Mouse (Mus musculus): ENCODE results near the gene Phrf1.
A peak's percentile ranks its signal among the peaks of the same experiment; 100 is the strongest.

Phrf1 gene

DNA sequence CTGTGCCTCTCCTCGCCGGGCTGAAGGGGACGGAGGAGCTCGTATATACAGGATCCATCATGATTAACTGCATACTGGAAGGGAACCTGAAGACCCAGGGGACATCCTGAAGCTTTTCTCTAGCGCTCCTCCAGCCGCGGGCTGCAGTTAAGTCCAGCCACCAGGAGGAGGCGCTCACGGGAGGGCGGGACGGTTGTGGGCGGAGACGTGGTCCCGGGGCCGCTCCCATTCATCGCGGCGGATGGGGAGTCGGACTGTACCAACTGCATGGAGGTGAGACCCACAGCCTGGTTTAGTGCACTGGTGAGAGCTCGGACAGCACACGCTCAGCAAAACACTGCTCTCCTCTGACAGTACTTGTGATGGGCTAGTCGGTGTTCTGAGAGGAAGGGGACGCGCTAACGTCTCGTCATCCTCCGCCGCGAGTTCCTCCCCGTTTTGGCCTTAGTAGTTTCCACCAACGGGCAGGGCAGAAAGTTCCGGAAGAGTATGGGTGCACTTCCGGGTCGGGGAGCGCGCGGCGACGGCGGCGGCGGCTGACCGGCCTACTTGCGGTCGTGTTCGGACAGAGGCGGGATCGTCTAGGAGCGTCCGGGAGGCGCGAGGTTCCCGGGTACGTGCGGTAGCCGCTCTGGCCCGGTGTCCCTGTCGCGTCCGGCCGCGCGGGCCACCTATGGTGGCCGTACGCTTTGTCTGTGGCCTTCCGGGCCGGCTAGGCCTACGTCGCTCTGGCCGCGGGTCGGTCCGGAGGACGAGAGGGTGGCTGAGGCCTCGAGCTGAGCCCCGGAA is at the start of gene Phrf1:
Gene Phrf1, plus strand, starts transcription at position 506 of the 789 bp plus-strand sequence.
- peak; percentile 75 to 90 for DNase-seq (ENCODE audit: low read depth in 1 of 2, low spot score in 2 of 2)

DNA sequence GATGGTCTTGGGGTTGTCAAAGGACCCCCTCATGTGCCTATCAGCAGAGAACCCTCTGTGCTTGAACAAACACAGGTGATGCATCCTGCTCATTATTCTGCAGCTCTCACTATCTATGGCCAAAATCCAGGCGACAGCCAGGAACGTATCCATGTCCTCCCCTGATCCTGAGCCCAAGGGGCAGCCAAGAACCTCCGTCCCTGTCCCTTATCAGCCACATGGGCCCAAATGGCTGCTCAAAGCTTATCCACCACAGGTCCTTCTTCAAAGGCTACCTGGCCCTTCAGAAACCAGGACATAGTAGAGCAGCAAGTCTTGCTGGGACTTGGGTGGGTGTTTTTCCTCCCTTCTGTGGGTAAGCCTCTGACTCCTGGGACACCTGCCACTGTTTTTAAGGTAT is 40.4 kb upstream of the Phrf1 start:
- no peak for DNase-seq (ENCODE audit: low read depth in 1 of 2, low spot score in 2 of 2)

DNA sequence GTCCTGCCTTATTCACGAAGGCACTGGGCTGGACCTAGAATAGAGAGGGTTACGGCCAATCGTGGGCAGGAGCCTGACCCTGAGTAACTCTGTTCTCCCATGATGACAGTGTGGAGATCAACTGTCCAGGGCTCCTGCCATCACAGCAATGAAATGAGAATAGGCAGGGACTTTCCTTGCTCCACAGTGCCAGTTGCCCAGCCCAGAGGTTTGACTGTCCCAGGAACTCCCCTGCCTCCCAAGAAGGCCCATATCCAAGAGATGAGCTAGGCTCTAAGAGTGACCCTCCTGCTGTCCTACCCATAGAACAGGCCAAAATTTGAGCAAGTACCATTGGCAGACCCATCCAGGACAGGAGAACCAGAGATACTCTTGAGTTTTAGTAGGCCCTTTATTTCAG is 39.9 kb upstream of the Phrf1 start:
- no peak for DNase-seq (ENCODE audit: low read depth in 1 of 2, low spot score in 2 of 2)

DNA sequence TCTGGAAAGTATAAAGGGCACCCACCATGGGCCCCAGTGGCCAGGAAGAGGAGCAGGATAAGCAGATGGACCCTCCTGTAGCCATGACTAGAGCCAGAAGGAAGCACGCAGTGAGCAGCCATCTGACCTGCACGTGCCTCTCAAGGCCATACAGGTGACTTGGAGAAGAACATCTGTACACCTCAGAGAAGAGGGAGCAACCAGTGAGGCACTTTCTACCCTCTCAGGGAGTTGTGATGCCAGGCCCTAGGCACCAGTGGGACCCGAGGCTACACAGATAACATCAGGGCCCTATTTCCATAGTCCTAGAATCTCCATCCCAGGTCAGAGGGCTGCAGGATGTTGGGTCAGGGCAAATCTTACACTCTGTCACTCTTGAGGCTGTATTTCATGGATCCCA is 38.4 kb upstream of the Phrf1 start:
- no peak for DNase-seq (ENCODE audit: low read depth in 1 of 2, low spot score in 2 of 2)

DNA sequence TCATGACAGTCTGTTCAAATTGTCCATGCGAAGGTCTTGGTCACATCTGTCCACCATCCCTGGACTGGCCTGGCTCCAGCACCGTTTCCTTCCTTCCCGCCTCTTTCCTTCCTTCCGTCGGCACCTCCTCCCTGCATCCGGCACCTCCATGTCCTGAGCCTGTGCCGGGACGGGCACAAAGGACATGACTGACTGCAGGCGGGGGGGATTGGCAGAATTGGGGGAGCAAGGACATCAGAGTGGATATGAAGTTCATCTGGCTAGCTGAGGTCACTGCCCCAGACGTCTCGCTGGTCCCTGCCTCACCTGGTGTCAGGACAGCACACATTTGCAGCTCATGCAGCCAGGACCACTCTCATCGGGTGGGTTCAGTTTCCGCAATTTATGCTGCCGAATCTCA is 37.5 kb upstream of the Phrf1 start:
- DNase-seq (ENCODE audit: low read depth in 1 of 2, low spot score in 2 of 2) = no peak

DNA sequence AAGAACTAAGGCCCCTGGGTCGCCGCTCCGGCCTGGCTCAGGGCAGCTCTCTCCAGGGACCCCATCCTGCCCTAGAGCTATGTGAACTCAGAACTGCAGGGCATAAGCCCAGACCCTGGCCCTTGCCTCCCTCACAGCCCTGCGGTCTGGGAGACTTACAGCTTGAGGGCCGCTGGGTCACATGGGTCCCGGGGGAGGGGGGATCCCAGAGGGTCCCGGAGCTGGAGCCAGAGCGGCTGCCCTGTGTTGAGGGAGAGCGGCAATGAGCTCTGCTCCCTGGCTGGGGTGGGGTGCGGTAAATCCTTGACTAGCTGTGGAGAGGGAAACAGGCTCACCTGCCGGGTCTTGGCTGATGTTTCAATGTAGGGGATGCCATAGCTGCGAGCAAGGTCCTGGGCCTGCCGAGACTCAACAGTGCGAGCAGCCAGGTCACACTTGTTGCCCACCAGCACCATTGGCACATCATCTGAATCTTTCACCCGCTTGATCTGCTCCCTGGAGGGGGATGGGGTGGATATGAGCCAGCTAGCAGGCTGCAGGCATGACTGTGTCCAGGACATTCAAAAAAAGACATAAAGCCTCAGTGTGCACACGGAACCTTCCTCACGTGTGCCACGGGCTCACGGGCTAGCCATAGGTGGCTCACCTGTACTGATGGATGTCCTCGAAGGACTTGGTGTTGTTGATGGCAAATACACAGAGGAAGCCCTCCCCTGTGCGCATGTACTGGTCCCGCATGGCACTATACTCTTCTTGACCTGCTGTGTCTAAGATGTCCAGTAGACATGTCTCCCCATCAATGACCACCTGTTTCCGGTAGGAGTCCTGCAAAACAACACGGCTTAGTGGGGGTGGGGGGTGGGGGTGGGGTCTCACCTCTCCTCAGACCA is 36.5 kb upstream of the Phrf1 start:
- no peak for DNase-seq (ENCODE audit: low read depth in 1 of 2, low spot score in 2 of 2)

DNA sequence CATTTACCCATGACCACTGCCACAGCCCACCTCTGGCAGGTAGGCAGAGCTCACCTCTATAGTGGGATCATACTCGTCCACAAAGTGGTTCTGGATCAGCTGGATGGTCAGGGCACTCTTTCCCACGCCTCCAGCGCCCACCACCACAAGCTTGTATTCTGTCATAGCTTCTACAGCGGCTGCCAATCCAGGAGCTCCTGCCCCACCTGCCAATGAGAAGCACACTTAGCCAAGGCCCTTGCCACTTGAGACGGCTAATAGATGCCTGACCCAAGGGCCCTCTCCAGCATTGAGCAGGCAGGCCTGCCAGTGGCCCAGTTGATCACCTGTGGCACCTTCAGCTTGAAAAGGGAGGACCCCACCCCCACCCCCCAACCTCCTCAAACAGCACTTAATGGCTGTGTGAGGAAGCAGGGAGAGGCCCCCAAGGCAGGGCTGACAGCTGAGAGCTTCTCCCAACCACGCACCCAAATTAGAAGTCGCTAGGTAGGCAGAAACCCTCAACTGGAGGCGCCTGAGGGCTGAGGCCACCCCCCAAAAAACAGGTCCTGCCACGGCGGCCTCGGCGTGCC is 35.7 kb upstream of the Phrf1 start:
- no peak for DNase-seq (ENCODE audit: low read depth in 1 of 2, low spot score in 2 of 2)

DNA sequence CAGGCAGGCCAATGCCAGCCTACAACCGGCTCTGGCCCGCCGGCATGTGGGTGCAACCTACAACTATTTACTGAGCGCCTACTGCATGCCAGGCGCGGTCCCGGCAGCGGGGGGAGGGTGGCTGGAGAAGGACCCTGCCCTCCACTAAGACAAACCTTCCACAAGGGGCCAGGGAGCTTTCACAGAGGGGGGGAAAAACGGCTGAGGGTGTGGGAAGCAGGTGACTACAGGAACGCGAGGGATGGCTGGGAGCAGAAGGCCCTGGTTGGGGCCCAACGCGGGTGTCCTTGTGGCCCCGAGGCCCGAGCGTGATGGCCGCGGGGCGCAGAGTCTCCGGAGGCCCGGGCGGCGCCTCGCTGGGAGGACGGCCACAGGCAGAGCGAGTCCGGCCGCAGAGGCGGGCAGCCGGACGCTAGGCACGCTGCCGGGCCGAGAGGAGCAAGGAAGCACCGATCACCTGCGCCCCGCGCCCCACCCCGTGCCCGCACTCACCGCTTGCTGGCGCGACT is 35.2 kb upstream of the Phrf1 start:
- no peak for DNase-seq (ENCODE audit: low read depth in 1 of 2, low spot score in 2 of 2)

DNA sequence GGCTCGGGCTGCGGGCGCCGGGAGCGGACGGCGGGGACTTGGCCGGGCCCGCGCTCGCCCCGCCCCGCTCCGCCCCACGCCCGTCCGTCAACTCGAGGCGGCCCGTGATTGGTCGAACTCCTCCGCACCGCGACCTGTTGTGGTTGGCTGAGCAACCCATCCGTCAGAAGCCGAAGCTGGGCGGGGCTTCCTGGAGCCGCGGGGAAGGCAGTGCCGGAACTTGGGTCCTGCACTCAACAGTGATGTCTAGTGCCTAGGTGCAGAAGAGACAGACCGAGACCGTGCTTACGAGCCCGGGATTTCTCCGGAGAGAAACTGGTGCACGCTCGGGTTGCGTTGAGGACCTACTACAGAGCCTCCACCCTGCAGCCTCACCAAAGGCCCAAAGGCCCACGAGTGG is 34.6 kb upstream of the Phrf1 start, which contains the start of the genes Hras and Lrrc56:
Gene Hras, minus strand, starts transcription at position 58 of the 400 bp plus-strand sequence.
Gene Lrrc56, plus strand, starts transcription at position 210 of the 400 bp plus-strand sequence.
- peak; percentile 91 to 93 for DNase-seq (ENCODE audit: low read depth in 1 of 2, low spot score in 2 of 2)

DNA sequence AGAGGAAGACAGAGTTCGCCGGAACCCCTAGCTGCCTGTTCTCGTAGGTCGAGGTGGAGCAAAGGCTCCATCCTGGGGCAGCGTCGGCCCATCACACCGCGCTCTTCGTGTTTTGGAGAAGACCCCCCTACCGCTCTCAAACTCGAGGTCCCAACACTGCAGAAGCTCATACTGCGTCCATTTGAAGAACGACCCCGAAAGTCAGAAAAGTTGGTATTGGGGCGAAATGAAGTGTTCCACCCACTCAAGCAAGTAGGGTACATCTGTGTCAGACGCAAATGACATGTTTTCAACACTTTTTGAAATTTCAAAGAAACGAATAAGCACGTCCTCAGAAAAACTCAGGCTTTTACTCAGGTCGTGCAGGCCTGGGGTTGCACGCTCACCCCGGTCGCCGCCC is 34.2 kb upstream of the Phrf1 start:
- DNase-seq (ENCODE audit: low read depth in 1 of 2, low spot score in 2 of 2) = no peak

DNA sequence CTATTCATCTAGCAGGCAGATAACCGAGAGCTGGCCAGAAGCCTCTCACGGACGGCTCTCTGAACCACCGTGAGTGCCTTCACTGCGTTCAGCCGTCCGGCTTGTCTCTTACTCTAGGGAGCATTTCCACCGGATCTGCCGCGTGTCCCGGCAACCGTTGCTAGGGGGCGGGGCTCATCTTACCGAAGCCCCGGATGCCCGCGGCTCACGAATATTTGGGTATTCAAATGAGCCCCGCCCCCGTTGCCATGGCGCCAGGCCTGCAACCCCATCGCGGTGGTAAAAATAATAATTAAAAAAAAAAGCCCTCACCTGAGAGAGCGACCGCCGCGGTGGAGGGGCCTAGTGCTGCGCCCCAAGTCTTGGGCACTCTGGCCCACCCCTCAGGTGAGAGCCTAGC is 33.8 kb upstream of the Phrf1 start:
- DNase-seq (ENCODE audit: low read depth in 1 of 2, low spot score in 2 of 2) = peak in 1 of 2 experiments; percentile 70

DNA sequence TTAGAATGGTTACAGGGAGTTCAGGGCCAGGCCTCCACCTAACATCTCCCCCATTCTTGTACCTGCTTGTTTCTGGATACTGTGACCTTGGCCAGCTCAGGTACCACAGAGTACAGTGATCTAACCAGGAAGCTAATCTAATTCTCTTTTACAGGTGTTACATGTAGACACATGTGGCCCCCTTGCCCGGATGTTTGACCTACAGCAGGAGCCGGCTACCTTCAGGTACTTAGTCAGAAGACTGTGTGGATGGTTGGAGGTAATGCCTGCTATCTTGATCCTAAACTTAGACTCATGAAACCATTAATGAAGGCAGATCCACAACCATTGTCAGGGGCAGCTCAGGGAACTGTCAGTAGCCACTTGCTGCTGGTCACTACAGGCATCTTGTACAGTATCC is 32.8 kb upstream of the Phrf1 start:
- no peak for DNase-seq (ENCODE audit: low read depth in 1 of 2, low spot score in 2 of 2)

DNA sequence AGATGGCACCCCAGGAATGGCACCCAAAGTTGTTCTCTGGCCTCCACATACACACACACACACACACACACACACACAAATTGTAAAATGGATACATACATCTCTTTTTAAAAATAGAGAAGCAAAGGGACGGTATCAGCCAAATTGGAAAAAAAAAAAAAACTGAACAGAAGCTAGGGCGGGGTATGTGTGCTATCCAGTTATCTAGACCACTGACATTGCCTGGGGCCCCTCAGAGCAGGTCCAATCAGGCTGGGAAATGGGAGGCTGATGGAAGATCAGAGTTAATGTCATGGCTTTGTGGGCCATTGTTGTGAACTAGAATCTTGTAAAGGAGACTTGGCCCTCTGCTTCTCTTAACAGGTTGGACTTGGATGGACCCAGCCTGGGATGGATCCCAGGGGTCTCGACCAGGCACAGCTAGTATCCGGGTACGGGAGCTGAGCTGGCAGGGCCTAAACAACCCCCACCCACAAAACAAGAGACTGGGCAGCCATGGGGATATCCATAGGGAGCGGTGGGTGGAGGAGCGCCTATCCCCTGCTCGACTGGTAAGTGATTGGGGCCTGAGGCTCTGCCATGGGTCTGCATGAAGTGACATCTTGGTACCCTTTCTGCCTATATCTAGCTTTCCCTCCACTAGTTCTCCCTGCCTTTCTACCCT is 31.8 kb upstream of the Phrf1 start:
- no peak for DNase-seq (ENCODE audit: low read depth in 1 of 2, low spot score in 2 of 2)

DNA sequence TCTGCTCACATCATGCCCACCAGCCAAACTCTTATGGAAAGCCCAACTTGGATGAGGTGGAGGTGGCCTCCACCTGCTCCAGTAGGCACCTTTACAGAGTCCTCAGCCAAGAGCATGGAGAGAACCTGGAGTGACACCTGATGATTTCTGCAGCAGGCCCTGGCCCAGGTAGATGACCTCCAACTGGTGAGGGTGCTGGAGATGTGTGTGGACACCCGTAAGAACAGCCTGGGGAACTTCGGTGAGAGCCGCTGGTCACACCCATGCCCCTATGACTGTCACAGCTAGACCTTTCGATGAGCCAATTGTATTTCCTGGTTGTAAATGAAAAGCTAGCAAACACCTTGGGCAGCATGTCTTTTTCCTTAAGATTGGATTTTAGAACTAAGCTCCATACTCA is 30.5 kb upstream of the Phrf1 start:
- no peak for DNase-seq (ENCODE audit: low read depth in 1 of 2, low spot score in 2 of 2)

DNA sequence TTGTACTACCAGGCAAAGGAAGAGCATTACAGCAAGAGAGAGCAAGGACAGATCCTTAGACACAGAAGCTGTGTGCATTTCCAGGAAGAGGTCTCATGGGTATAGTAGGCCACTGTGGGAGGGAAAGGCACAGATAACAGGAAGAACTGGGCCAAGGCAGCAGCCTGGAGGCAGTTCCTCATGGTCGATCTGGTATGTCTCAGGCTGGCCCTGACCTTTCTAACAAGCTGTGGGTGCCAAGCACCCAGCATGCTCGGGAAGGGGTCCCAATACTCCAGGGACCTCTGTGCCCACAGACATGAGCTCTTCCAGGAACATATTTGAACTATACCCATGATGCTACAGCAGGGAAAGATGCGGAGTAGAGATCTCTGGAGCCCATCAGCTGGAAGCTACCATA is 24.0 kb upstream of the Phrf1 start:
- no peak for DNase-seq (ENCODE audit: low read depth in 1 of 2, low spot score in 2 of 2)

DNA sequence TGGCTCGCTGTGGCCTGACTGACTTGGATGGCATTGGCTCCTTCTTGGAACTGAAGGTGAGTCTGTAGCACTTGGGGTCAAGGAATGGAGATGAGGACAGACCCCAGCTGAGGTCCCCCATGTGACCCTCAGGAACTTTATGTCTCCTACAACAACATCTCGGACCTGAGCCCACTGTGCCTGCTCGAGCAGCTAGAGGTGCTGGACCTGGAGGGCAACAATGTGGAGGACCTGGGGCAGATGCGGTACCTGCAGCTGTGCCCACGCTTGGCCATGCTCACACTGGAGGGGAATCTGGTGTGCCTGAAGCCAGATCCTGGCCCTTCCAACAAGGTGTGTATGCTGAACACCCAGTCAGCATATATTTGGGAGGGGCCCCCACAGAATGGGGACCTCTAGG is 23.1 kb upstream of the Phrf1 start:
- DNase-seq (ENCODE audit: low read depth in 1 of 2, low spot score in 2 of 2) = no peak

DNA sequence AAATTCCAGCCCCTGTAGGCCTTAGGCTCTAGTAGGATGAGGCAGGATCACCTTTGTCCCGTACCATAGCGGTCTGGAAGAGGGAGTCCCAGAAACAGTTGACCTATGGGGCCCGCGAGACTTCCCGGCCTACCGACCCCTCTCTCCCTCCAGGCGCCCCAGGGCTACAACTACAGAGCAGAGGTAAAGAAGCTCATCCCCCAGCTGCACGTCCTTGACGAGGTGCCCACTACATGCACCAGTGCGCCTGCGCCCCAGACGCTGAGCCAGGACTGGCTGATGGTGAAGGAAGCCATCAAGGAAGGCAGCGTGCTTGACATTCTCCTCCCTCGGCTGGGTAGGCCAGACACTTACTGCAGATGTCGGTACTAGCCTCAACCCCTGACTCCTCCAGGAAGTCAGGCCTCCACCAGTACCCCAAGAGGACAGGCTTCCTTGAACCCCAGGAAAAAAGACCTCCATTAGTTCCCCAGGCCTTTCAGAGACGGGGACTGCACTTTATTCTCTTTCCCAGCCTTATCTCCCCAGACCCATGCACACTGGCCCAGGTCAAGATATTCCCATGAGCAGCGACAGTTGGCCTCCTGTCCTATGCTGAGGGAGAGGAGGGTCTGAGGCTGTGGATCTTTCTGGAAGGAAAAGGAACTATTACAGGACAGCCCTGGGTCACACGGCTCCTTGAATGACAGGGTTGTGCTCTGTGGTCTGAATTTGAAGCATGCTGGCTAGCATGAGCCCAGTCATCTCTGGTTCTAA is 22.2 kb upstream of the Phrf1 start:
- no peak for DNase-seq (ENCODE audit: low read depth in 1 of 2, low spot score in 2 of 2)

DNA sequence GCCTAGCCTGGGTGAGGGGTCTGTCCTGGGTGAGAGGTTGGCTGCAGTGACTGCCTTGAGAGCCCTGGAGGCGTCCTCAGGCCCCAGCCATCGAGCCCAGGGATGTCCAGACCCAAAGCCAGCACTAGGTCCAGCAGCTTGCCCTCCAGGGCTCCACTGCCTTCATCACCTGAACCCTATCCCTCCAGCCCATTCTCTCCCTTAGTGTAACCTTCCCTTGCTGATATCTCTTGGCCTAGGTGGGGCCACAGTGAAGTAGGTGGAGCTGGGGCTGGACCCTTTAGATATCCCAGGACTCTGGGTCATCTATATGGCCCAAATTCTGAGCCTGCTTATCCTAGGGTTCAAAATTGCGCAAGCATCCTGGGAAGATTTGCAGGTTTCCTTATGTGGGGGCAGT is 19.1 kb upstream of the Phrf1 start:
- DNase-seq (ENCODE audit: low read depth in 1 of 2, low spot score in 2 of 2) = no peak

DNA sequence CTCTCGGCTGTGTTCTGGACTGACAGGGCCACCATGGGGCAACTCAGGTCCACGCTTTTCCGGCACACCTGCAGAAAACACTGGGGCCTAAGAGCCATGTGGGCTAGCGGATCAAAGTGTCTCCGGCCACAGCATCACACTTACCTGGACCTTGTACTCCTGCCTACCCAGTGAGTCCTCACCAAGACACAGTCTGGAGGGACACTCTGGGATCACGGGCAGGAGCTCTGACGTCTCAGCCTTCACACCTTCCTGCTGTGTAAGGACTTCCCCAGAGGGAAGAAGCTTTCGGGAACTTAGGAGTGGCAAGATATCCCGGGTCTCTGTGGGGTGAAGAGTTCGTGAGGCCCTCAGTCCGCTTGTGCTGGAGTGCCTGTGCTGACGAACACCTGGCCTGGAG is 18.4 kb upstream of the Phrf1 start:
- DNase-seq (ENCODE audit: low read depth in 1 of 2, low spot score in 2 of 2) = no peak

DNA sequence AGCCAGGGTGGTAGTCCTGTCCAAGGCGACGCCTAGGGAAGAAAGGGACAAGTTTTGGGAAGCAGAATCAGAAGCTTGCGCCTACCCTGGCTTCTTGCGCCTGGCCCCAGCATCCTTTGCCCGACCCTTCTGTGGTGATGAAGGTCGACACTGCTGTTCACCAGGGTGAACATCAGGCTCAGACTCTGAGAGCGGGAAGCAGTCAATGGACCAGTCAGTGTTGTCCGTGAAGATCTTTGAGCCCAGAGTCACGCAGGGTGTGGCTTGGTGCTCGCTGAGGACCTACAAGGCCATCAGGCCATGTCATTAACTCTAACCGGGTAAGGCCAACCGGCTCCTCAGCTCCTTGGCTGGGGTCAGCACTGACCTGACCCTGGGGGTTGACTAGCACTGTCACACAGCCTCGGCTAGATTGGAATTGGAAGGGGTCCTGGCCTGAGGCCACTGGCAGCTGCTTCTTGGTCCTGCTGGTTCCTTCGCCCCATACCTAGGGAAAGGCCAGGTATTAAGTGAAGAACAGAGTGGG is 17.9 kb upstream of the Phrf1 start:
- DNase-seq (ENCODE audit: low read depth in 1 of 2, low spot score in 2 of 2) = no peak

Measured in monocyte, adult 2 months (primary cell).